Mouse (Mus musculus): ENCODE results near the gene Zbed4. TPM values are rescaled to one million over a fixed set of nuclear protein-coding genes. Genes with fewer than 3 reads are reported as not detected.

Gene Zbed4
- polyA plus RNA-seq, 1 experiment from 2014 or later: 26.4 TPM

DNA sequence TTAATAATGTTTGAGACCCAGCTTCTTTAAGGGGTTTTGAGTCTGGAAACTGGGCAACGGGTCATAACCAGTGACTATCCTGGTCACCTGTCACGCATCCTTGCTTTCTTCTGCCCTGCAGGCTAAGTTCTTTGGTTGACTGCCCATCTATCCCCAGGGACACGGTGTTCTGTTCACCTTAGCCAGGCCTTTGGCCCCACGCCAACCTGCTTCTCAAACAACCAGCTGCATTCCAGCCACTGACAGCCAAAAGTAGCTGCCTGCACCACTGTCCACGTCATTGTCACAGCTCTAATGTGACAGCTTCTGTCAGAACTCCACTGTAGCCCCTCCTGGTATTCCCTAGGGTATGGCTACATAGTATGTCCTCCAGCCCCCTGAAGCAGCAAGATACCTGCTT is 80.0 kb downstream of the Zbed4 start:
- ATAC-seq (replicated peaks; ENCODE audit: low FRiP score) (no peak), DNase-seq (ENCODE audit: low spot score) (no peak)
- no peaks in the 10 kb centered on the region; the same call in none of the 2 replicates for H3K4me1 ChIP-seq (replicated peaks; ENCODE audit: control insufficient read depth, insufficient read depth, low read length)
- H3K9me3 ChIP-seq (ENCODE audit: control insufficient read depth, low read length): no peaks in the 10 kb centered on the region
- no peaks in the 10 kb centered on the region for H3K27me3 ChIP-seq (replicated peaks; ENCODE audit: control insufficient read depth, insufficient read depth, low read length)
- no peak overlapping the region for H3K4me3 ChIP-seq (ENCODE audit: low read depth, low read length)
- no peaks in the 10 kb centered on the region for H3K36me3 ChIP-seq (ENCODE audit: control insufficient read depth, insufficient read depth, low read length)
- no peak overlapping the region for H3K4me2 ChIP-seq
- 61% methylated on average over 5 of the region's 5 CpGs for WGBS
- no peak overlapping the region for H3K9ac ChIP-seq (ENCODE audit: low read depth, low read length)
- no peak overlapping the region for H3K27ac ChIP-seq (ENCODE audit: low read depth, low read length)

DNA sequence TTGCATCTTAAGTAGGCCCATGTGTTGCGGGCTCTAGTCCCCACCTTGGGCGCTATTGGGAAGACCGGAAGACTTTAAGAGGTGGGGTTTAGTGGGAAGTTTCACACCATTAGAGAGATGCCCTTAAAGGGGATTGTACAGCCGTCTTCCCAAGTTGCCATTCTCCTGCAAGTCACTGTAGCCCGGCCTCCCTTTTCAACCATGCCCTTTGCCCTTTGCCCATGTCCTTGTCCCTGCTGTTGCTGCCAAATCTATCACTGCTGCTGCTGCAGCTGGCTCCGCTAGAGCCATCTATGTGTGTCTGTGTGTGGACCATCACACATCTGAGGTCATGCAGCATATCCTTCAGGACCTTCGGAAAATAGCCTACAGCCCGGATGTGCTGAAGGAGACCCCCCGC is 81.1 kb downstream of the Zbed4 start:
- ATAC-seq (replicated peaks; ENCODE audit: low FRiP score): no peak
- Histone ChIP-seq H3K4me1 (replicated peaks; ENCODE audit: control insufficient read depth, insufficient read depth, low read length) (peaks cover under 1% of the 10 kb centered on the region), H3K9me3 (ENCODE audit: control insufficient read depth, low read length) (no peaks in the 10 kb centered on the region), H3K27ac (ENCODE audit: low read depth, low read length) (no peak overlapping the region), H3K4me3 (ENCODE audit: low read depth, low read length) (no peak overlapping the region), H3K27me3 (replicated peaks; ENCODE audit: control insufficient read depth, insufficient read depth, low read length) (no peaks in the 10 kb centered on the region), H3K4me2 (no peak overlapping the region), H3K36me3 (ENCODE audit: control insufficient read depth, insufficient read depth, low read length) (no peaks in the 10 kb centered on the region), H3K9ac (ENCODE audit: low read depth, low read length) (0 out of 2 replicates have a peak overlapping the region, but pooled peaks have one; percentile 8)
- no peak for DNase-seq (ENCODE audit: low spot score)
- 73% methylated on average over 9 of the region's 9 CpGs for WGBS

Other genes with a start within 250 kb of the Zbed4 start
- not detected in 2 replicates for gene Zdhhc25, start 151.4 kb upstream of the Zbed4 start, polyA plus RNA-seq (2014; fragmentation: Nextera tagmentation; extraction: Ambion mirVana)
- gene Brd1, start 17.4 kb upstream of the Zbed4 start, polyA plus RNA-seq (2014; fragmentation: Nextera tagmentation; extraction: Ambion mirVana): 13.4 and 15.9 TPM in 2 replicates
- gene Alg12, start 67.7 kb downstream of the Zbed4 start, polyA plus RNA-seq (2014; fragmentation: Nextera tagmentation; extraction: Ambion mirVana): 13.9 and 14.2 TPM in 2 replicates
- 107 and 109 TPM in 2 replicates for gene Creld2, start 68.0 kb downstream of the Zbed4 start, polyA plus RNA-seq (2014; fragmentation: Nextera tagmentation; extraction: Ambion mirVana)
- gene Pim3, start 110.5 kb downstream of the Zbed4 start, polyA plus RNA-seq (2014; fragmentation: Nextera tagmentation; extraction: Ambion mirVana): 34.0 and 35.9 TPM in 2 replicates
- gene Ttll8, start 202.8 kb downstream of the Zbed4 start, polyA plus RNA-seq (2014; fragmentation: Nextera tagmentation; extraction: Ambion mirVana): not detected in 2 replicates
- not detected in 2 replicates for gene Mlc1, start 227.3 kb downstream of the Zbed4 start, polyA plus RNA-seq (2014; fragmentation: Nextera tagmentation; extraction: Ambion mirVana)
- 0.18 and 0.65 TPM in 2 replicates for gene Mov10l1, start 231.2 kb downstream of the Zbed4 start, polyA plus RNA-seq (2014; fragmentation: Nextera tagmentation; extraction: Ambion mirVana)

Data from liver, embryonic 11.5 days (tissue).